Mouse (Mus musculus) forebrain, embryonic 11.5 days (tissue): ENCODE measurements around the gene Tnfsf10. TPM values are rescaled to one million over a fixed set of nuclear protein-coding genes. Genes with fewer than 3 reads are reported as not detected.

Experiments
- ATAC-seq: fragments of 200-750 bp; cut with Nextera tagmentation; replicated peaks from 2 replicates; pipeline ENCODE4 v1.8.0; 2017; ENCODE audit warnings: moderate TSS enrichment; ENCODE audit not compliant: low FRiP score
- DNase-seq: peaks from one replicate; pipeline ENCODE4 v3.0.0-alpha.2; 2017; ENCODE audit warnings: low spot score
- H3K27ac ChIP-seq: fragments of 300-500 bp; sonication (generic); 2 replicates; pipeline ENCODE4 v1.5.1; 2014; ENCODE audit warnings: low read depth, low read length
- H3K27me3 ChIP-seq: fragments of 300-500 bp; sonication (generic); 2 replicates; pipeline ENCODE4 v1.6.1; 2014; ENCODE audit warnings: mild to moderate bottlenecking, low read length, mixed read lengths; ENCODE audit not compliant: control insufficient read depth, insufficient read depth
- H3K36me3 ChIP-seq: fragments of 300-500 bp; sonication (generic); 2 replicates; pipeline ENCODE4 v1.6.1; 2014; ENCODE audit warnings: mild to moderate bottlenecking, low read length, moderate library complexity, mixed read lengths; ENCODE audit not compliant: control insufficient read depth, insufficient read depth
- H3K4me1 ChIP-seq: fragments of 300-500 bp; sonication (generic); replicated peaks from 2 replicates; pipeline ENCODE4 v1.6.1; 2014; ENCODE audit warnings: low read length, mixed read lengths; ENCODE audit not compliant: control insufficient read depth, insufficient read depth
- H3K4me2 ChIP-seq: fragments of 300-500 bp; sonication (generic); 2 replicates; pipeline ENCODE4 v1.6.1; 2014; ENCODE audit warnings: low read depth, mild to moderate bottlenecking, low read length, moderate library complexity, mixed read lengths; ENCODE audit not compliant: severe bottlenecking
- H3K4me3 ChIP-seq: fragments of 300-500 bp; sonication (generic); 2 replicates; pipeline ENCODE4 v1.5.1; 2014; ENCODE audit warnings: low read depth, low read length
- H3K9ac ChIP-seq: fragments of 300-500 bp; sonication (generic); 2 replicates; pipeline ENCODE4 v1.6.1; 2014; ENCODE audit warnings: low read length
- H3K9me3 ChIP-seq: fragments of 300-500 bp; sonication (generic); 2 replicates; pipeline ENCODE4 v1.6.1; 2016; ENCODE audit warnings: low read length, mixed read lengths; ENCODE audit not compliant: control insufficient read depth
- WGBS: fragments of 180-500 bp; shearing (Covaris S2); extraction: QIAGEN DNeasy Blood & Tissue Kit; methylation state at CpG from one replicate; pipeline ENCODE4 v1.1.7; 2014; 5-methylcytosine and 5-hydroxymethylcytosine counted together
- polyA plus RNA-seq: library from polyadenylated mRNA; unstranded; fragments of >200 nt; fragmentation: Nextera tagmentation; extraction: Ambion mirVana; gene quantifications from 2 replicates; pipeline ENCODE4 v1.2.1, GENCODE M21; 2014

Gene Tnfsf10
- polyA plus RNA-seq, 1 experiment from 2014 or later: not detected

DNA sequence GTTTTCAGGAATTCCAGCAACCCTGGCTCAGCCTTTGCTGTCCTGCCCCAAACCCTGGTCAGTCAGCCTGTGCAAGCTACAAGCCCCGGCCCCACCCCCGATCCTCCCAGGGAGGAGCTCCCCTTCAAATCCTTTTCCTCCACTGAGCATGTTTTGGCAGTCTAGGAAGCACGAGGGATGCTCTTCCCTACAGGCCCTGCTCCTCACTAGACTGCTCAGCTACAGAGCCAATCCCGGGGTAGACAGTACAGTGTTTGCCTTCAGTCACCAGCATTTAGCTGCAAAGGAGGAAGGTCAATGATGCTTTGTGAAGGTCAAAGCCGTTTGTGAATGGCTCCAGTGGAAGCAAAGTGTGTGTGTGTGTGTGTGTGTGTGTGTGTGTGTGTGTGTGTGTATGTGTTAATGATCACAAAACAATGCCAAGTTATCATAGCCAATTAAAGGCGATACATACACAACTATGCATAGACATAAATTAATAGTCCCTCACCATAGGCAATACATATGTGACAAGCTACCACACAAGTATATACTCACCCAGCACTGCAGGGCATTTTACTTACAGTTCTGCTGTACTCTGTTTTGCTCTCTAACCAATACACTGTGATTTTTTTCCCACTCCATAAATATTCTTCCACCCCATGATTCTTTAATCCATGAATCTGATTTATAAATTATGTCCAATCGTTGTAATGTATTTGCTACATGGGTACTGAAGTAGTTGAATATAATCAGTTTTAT is 23.0 kb upstream of the Tnfsf10 start:
- no peaks in the 10 kb centered on the region for H3K36me3 ChIP-seq
- no peaks in the 10 kb centered on the region for H3K4me1 ChIP-seq
- H3K27ac ChIP-seq: no peak overlapping the region
- H3K9ac ChIP-seq: no peak overlapping the region
- ATAC-seq (no peak), DNase-seq (no peak)
- H3K27me3 ChIP-seq: no peaks in the 10 kb centered on the region
- H3K4me3 ChIP-seq: no peak overlapping the region
- no peak overlapping the region for H3K4me2 ChIP-seq
- WGBS: 65% methylated on average over 7 of the region's 7 CpGs
- H3K9me3 ChIP-seq: no peaks in the 10 kb centered on the region

DNA sequence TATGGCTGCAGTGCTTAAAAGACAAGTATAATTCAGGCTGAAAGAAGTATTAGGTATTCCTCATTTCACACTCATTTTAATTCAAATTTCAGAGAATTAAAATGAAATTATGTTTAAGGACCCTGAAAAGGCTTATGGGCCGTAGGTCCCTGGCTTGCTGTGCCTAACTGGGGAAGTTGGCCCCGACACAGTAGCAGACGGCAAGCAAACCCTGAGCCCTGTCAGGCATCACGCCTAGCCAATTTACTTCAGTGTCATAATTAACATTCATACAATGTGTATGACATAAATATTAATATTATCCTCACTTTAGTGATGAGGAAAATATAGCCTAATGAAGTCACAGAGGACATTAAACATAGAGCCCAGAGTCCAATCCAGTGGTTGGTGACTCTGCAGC is 16.4 kb upstream of the Tnfsf10 start:
- H3K4me1 ChIP-seq: no peaks in the 10 kb centered on the region

DNA sequence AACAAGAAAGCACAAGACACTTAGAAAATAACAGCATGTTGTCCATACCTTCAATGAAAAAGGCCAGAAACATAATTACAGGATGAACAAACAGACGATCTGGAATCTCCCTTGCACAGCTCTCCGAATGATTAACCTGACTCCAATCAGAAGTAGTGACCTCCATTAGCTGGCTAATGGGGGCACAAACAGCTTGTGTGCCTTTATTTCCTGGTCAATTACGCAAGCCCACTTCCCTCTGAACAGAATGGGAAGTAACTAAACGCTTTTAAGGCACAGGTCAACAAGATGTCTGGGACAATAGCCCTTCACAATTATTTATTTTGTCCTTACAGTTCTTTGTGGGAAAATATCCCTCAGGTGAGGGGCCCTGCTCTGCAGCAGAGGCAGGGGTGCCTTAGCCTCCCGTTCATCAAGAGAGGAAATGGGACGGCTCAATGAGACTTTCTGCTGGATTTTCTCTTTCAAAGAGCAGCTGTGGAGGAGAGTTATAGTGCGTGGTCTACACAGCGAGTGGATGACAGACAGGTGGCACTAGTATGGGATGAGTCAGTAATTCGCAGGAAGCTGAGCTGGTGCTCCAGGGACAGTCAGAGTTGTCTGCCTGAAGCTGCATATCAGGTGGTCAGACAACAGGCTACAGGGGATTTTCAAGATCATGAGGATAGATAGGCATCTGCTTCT is 14.3 kb upstream of the Tnfsf10 start:
- no peaks in the 10 kb centered on the region for H3K36me3 ChIP-seq
- 81% methylated on average over 9 of the region's 9 CpGs for WGBS

More for the DNA sequence above, 16.4 kb upstream of the Tnfsf10 start:
- Histone ChIP-seq H3K4me2 (no peak overlapping the region), H3K9me3 (no peaks in the 10 kb centered on the region), H3K27ac (no peak overlapping the region), H3K27me3 (no peaks in the 10 kb centered on the region), H3K36me3 (no peaks in the 10 kb centered on the region), H3K4me3 (no peak overlapping the region), H3K9ac (no peak overlapping the region)
- no peak for DNase-seq
- no peak for ATAC-seq
- WGBS: 92% methylated on average over 4 of the region's 4 CpGs

DNA sequence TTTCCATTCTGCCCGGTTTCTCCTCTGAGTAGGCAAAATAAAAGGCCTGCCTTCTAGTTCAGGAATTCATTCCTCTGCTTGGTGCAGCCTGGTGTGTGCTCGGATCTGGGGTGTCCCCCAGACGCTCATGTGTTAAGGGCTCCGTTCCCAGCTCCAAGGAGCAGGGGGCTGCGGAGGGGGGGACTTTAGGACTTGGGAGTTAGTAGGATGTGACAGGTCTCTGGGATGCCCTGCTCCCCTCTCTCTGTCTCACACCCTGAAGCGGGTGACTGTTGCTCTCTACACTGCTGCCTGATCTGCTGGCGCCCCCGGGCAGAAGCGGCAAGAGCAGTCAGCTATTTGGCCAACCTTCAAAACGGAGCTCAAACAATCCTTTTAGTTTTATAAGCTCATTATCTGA is 10.0 kb upstream of the Tnfsf10 start:
- Histone ChIP-seq H3K4me2 (no peak overlapping the region), H3K4me1 (no peaks in the 10 kb centered on the region), H3K27me3 (no peaks in the 10 kb centered on the region), H3K36me3 (no peaks in the 10 kb centered on the region), H3K9me3 (no peaks in the 10 kb centered on the region), H3K4me3 (no peak overlapping the region), H3K27ac (no peak overlapping the region), H3K9ac (no peak overlapping the region)
- DNase-seq (no peak), ATAC-seq (no peak)
- WGBS: 84% methylated on average over 10 of the region's 10 CpGs

More for the DNA sequence above, 14.3 kb upstream of the Tnfsf10 start:
- Histone ChIP-seq H3K4me2 (no peak overlapping the region), H3K9ac (no peak overlapping the region), H3K27ac (no peak overlapping the region), H3K9me3 (no peaks in the 10 kb centered on the region), H3K27me3 (no peaks in the 10 kb centered on the region), H3K4me3 (no peak overlapping the region), H3K4me1 (no peaks in the 10 kb centered on the region)
- DNase-seq (no peak), ATAC-seq (no peak)

DNA sequence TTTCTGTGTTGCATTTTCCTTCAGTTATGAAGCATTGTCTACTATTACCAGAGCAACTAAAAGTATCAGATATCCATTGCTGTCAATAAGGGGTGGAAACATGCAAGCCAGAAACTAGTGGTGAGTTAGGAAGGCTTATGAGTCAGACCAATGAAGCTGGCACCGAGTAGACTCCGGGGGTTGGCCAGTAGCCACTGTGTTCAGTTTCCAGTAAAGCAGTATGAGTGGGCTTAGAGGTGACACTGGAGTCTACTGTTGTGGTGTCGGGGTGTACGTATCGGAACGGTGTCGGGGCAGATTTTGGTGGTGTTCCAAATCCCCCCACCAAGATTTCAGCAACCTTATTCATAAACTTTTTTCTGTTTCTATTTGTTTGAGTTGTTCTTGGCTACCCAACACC is 5.9 kb upstream of the Tnfsf10 start:
- H3K4me2 ChIP-seq: no peak overlapping the region
- no peaks in the 10 kb centered on the region for H3K27me3 ChIP-seq
- no peaks in the 10 kb centered on the region for H3K9me3 ChIP-seq
- H3K4me1 ChIP-seq: no peaks in the 10 kb centered on the region
- ATAC-seq (no peak), DNase-seq (no peak)
- no peak overlapping the region for H3K4me3 ChIP-seq
- H3K27ac ChIP-seq: no peak overlapping the region
- no peaks in the 10 kb centered on the region for H3K36me3 ChIP-seq
- 96% methylated on average over 7 of the region's 7 CpGs for WGBS
- H3K9ac ChIP-seq: no peak overlapping the region

DNA sequence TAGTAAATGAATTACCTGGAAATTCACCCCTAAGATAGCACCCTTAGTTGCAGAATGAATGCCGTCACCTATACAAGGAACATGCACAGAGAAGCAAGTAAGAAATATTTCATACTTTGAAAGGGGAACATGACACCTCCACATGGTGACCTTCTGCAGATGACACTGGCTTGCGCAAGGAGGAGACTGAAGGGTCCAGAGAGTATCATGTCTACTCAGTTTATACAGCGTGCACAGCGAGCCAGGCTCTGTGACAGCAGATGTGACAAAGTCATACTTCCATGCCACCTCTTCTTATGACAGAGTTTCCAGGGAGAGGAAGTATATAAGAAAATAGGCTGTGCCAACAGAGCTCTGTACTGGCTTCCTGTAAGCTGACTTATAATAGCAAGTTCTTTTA is 5.4 kb upstream of the Tnfsf10 start:
- DNase-seq: no peak
- WGBS: 92% methylated on average over 4 of the region's 4 CpGs

DNA sequence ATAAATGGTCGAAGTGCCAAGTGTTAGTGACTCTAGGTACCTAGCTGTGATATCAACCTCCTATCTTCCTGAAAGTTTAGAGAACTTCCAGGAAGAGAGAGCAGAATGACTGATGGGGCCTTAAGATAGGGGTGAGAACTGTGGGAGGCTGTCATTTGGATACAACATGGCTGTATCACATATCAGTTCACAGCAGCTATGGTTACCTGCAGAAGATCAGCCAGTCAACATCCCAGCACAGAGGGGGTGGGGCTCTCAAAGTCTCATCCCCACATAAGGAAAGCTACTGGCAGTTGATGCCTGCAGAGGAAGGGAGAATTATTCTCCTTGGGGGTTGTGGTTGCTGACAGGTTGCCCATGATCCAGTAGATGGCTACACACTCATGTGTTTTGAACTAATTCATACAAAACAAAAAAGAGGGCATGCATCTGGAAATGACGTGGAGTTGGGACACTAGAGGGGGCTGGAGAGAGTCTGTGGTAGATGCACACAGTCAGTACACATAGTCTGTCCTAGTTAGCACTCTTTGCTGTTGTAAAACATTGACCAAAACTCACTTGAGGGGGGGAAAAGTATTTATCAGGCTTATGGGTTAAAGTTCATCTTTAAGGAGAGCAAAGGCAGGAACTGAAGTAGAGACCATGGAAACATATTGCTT is 2.2 kb upstream of the Tnfsf10 start:
- WGBS: 60% methylated on average over 2 of the region's 2 CpGs
- H3K9ac ChIP-seq: no peak overlapping the region
- H3K27me3 ChIP-seq: no peaks in the 10 kb centered on the region
- no peak overlapping the region for H3K27ac ChIP-seq
- H3K4me1 ChIP-seq: no peaks in the 10 kb centered on the region
- no peak for DNase-seq
- no peak for ATAC-seq
- H3K36me3 ChIP-seq: no peaks in the 10 kb centered on the region
- no peak overlapping the region for H3K4me3 ChIP-seq
- H3K9me3 ChIP-seq: no peaks in the 10 kb centered on the region
- H3K4me2 ChIP-seq: no peak overlapping the region

More for the DNA sequence above, 5.4 kb upstream of the Tnfsf10 start:
- Histone ChIP-seq H3K4me1 (no peaks in the 10 kb centered on the region), H3K27me3 (no peaks in the 10 kb centered on the region), H3K4me3 (no peak overlapping the region), H3K36me3 (no peaks in the 10 kb centered on the region), H3K9me3 (no peaks in the 10 kb centered on the region), H3K9ac (no peak overlapping the region), H3K4me2 (no peak overlapping the region), H3K27ac (no peak overlapping the region)
- no peak for ATAC-seq

DNA sequence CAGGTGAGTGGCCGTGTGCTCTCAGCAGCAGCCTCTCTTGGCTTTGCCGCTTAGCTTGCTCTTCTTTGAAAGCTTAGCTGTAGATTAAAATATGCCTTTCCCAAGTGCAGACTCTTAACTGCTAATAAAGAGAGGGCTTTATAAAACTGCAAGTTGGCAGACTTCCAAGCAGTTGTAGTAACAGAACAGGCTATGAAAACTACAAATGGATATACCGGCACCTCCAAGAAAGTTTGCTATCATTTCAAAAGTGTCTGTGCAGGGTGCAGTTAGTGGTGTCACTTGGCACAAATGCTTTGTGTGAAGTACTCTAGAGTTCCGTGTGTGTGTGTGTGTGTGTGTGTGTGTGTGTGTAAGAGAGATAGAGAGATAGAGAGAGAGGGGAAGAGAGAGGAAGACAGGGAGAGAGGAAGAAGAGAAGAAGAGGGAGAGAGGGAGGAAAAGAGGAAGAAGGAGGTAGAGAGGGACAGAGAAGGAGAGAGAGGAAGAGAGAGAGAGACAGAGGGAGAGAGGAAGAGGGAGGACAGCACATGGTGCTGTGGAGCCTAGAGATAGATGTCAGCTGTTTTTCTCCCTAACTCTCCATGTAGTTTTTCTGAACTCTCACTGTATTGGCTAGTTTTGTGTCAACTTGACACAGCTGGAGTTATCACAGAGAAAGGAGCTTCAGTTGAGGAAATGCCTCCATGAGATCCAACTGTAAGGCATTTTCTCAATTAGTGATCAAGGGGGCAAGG is 628 bp downstream of the Tnfsf10 start:
- Histone ChIP-seq H3K9ac (no peak overlapping the region), H3K4me2 (no peak overlapping the region), H3K4me3 (no peak overlapping the region), H3K27ac (no peak overlapping the region), H3K36me3 (no peaks in the 10 kb centered on the region), H3K4me1 (no peaks in the 10 kb centered on the region), H3K27me3 (no peaks in the 10 kb centered on the region), H3K9me3 (no peaks in the 10 kb centered on the region)
- no peak for DNase-seq
- ATAC-seq: no peak
- whole genome bisulfite sequencing: 78% methylated on average over 4 of the region's 4 CpGs
